Mouse (Mus musculus) right cerebral cortex, postnatal 10 days (tissue): ENCODE measurements at regions not wholly inside any gene's neighbourhood (a gene's known extent, or its start where the extent isn't known, plus 50 kb on each side); places are given as distances from the start of the nearest gene placed in this dataset.
A peak's percentile ranks its signal among the peaks of the same experiment; 100 is the strongest.

Experiments
- DNase-seq, 2 experiments: peaks; one replicate each; pipeline ENCODE4 v3.0.0; 2021; ENCODE audit warnings: low spot score in 2 of 2

DNA sequence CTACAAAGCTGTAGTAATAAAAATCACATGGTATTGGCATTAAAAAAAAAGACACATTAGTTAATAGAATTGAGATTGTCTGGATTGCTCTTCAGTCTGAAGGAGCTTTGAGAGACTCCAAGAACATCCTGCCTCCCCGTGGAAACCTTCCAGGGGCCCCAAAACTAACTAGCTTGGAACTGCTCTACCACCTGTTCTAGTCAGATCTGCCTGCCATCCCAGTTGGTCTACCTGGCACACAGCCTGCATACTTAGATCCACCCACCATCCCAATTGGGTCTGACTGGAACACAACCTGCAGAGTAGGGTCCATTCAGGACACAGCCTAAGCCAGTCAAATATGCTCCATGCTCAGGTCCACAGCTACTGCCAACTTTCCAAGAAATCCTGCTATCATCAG lies 503.6 kb downstream of the Rapgef2 start:
- peak in 1 of 2 experiments; percentile 23 for DNase-seq

- peak in 1 of 2 experiments; percentile 20 for DNase-seq
Observed at GRCm38 (mm10) chr3:78755686-78756476, 530.4 kb downstream of the Rapgef2 start.

DNA sequence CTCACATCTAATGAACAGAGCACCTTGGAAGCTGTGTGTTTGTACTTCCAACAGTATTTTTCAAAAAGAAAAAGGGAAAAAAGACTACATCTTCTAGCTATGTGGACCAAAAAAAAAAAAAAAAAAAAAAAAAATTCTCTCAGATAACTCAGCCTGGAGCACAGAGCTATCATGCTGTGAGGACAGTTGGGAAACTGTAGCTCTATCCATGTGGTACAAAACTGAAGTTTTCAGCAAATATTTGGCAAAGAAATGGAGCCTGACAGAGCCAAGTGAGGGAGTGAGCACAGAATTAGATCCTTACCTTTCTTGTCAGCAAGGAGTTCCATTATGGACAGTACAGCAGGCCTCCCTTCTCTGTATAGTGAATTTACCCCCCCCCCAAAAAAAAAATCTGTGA lies 550.2 kb downstream of the Rapgef2 start:
- no peak for DNase-seq

DNA sequence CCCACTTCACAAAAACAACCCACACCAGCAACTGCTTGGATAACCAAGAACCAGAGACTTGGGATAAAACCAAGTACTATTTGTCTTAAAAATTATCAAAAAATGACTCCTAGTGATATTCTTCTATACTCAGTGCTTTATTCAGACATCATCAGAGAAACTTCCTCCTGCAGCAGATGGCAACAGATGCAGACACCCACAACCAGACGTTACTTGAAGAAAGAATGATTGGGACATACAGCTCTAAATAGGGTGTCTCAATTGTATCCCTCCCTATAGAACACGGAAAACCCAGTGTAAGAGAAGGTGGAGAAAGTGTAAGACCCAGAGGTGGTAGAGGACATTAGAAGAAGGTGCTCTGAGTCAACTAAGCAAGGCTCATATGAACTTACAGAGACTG lies 569.6 kb downstream of the Rapgef2 start:
- peak in 1 of 2 experiments; percentile 20 for DNase-seq

DNA sequence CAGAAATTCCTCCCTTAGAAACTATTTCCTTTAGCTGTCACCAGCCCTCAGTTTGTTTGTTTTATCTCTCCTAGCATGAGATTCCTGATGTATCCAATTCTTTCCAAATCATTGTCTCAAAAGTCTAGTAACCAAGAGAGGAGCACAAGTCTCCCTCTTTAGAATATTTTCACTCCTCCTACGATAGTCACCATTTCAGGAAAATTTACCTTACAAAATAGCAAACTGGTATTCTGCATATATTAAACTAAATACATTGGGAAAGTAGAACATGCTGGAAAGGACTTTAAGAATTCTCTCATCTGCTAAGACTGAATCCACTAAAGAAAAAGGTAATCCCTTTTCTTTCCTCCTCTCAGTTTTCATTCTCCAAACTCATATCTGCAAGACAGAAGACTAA lies 578.6 kb downstream of the Rapgef2 start:
- no peak for DNase-seq

GRCm38 (mm10) chr3:78698936-78699335 lies 587.4 kb downstream of the Rapgef2 start:
- peak; percentile 50 for DNase-seq

GRCm38 (mm10) chr3:78691499-78691898 lies 594.8 kb downstream of the Rapgef2 start:
- peak; percentile 34 to 35 for DNase-seq

GRCm38 (mm10) chr3:78677656-78678055 lies 608.7 kb downstream of the Rapgef2 start:
- DNase-seq, result no peak

GRCm38 (mm10) chr3:78676806-78677205 lies 609.5 kb downstream of the Rapgef2 start:
- no peak for DNase-seq

DNA sequence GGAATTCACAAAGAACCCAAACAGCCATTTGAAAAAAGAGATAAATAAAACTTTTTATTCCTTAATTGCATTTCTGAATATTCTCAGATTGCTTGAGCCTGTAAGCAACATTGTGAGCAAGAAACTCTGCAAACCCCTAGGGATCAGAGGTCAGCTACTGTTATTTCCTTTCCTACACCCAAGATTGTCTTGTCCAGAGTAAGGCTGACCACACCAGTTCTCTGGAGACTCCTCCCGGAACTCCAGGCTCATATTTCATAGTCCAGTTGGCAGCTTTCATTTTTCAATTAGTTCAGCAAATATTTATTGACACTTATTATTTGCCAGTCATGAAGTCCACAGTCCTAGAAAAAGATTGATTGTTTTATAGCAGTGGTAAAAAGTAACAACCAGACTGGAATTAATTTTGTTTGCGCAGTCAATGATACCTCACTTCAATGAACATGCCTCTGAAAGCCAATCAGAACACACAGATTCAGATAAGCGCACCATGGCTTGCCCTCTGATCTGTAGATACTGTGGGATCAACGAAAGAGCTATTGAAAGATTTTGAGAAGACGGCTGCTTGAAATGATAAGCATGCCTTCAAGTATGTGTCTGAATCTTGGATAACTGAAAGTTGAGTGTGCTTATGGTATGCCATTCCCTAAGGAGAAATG lies 611.7 kb downstream of the Rapgef2 start:
- DNase-seq, result no peak

DNA sequence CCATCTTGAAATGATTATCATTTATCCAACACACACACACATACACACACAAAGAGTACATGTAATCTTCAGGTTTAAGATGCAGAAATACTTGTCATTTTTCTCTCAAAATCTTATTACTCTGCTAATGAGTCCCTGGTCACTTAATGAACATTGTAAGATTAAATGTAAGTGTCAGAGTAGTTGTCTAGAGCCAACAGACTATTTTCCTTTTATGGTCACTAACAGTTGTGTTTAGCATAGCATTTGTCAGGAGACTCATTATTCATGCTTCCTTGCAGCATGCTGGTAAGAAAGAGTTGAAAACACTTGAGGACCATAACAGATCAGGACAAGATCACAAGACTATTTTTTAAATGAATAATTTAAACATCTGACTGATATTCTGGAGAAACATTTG lies 618.3 kb downstream of the Rapgef2 start:
- no peak for DNase-seq

- no peak for DNase-seq
Observed at GRCm38 (mm10) chr3:78667374-78668023, 618.8 kb downstream of the Rapgef2 start.

GRCm38 (mm10) chr3:78648115-78648514 lies 638.2 kb downstream of the Rapgef2 start:
- DNase-seq, result no peak

- no peak for DNase-seq
Observed at GRCm38 (mm10) chr3:78635386-78635785, 650.9 kb downstream of the Rapgef2 start.

- peak; percentile 68 for DNase-seq
Observed at GRCm38 (mm10) chr3:78618900-78619299, 667.4 kb downstream of the Rapgef2 start.

DNA sequence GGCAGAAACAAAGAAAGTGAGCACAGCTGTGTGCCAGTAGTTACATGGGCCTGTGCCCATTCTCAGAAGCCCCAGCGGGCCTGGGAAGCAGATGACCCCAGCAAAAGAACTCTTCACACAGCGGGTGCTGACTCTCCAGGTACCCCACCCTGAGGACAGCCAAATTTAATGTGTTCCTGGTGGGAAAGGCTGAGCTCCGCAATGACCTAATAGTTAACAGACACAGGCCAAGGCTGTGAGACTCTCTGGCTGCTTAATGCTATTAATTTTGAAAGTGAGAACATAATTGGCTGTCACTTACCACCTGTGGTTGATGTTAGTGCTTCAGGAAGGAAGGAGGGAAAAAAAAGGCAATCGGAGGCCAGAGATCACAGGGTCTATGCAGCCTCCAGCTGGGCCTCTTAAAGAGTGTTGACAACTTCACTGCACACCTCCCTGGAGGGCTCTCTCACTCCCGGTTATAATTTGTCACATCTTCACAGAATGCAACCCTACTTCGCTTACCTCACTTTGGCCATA lies 691.5 kb downstream of the Rapgef2 start:
- DNase-seq, result no peak

DNA sequence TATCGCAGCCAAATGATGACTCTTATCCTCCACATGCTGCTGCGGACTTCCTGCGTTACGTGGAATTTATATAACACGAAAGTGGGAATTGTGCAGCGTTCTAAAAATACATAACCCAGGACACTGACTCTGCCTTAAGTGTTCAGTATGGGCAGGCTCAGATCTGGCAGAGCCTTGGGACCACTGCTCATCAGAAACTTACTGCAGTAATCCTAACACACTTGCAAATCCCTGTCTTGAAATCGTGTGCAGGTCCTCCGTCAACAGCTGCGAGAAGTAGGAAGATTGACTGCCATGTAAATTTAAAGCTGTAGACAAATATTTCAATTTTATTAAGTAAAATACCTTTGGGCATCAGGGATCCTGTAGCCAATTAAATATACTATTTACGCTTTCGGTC lies 692.0 kb downstream of the Rapgef2 start:
- no peak for DNase-seq

GRCm38 (mm10) chr3:78586639-78587038 lies 699.7 kb downstream of the Rapgef2 start:
- DNase-seq, result no peak

GRCm38 (mm10) chr3:78581868-78582267 lies 704.4 kb downstream of the Rapgef2 start:
- peak; percentile 26 to 28 for DNase-seq

DNA sequence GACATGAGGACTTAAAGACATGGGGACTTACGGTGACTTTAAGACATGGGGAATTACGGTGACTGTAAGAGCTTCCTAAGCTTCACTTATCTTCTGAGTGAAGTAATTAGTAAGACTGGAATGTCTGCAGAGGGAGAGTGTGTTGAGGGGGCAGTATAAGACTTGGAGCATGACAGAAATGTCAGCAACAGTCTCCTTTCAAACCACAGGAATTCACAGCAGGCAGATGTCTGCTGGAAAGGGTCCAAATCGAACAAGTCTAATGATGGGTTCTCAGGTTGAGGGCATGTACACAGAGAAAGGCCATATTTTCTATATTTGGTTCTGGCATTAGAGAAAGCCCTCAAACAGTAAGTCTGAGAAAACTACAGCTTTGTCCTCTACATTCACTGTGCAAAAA lies 705.2 kb downstream of the Rapgef2 start:
- DNase-seq, result no peak

DNA sequence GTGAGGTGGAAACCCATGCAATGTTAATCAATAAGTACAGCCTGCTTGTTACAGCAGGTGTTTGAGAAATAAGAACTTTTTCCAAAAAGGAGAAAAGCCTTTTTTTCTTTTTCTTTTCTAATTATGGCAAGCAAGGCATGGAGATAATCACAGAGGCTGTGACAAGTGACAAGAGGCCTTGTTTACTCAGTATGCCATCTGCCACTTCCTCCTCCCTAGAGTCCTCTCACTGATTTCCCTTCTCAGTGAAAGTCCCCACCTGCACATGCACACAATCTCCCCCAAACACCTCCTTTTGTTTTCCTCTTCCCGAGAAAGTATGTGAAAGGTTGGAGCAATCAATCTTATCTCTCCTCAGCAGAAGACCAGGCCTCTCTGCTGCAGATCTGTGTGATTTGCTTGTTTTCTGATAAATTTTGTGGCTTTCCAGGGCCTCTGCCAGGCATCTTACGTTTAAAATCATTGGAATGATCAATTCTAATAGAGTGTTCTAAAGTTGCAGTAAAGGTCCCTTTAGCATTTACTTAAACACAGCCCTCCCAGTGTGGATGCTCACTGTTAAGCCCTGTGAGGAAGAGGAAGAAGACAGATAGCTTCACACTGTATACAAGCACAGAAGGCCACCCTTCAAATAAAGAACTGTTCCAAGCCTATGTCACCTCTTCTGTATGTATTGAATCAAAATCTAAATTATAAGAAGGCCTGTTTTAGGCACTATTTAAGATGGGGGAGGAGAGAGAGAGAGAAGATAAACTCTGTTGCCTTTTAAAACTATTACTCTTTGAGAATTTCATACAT lies 710.5 kb downstream of the Rapgef2 start:
- no peak for DNase-seq

- no peak for DNase-seq
Observed at GRCm38 (mm10) chr3:78574807-78575206, 711.5 kb downstream of the Rapgef2 start.
